Mouse (Mus musculus) right cerebral cortex, adult 2 months (tissue): ENCODE measurements around the gene Olfr1217.
"Not testable (repeated sequence)": the region's sequence is repeated elsewhere in the genome, so short reads cannot be mapped to it uniquely, and the experiment has no call there.

Source experiments
- DNase-seq, 2 experiments: peaks; one replicate each; pipeline ENCODE4 v3.0.0; 2021 to 2022; ENCODE audit warnings: low spot score in 2 of 2

Olfr1217 gene

DNA sequence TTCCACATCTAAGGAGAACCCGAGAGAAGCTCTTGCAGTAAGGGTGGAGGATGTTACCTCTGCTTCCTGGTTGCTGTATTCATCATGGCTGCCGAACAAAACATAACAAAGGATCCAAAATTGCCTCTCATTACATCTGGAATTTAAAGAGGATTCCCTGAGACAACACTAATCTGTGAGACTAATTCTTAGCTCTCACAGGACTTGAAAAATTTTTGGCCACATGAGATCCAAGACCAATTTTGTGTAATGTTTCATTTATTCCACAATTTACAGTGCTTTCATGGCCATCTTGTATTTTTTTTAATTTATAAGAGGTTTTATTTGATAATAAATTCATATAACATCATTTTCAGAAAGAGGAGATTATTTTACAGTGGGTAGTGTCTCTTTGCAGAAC is at the start of gene Olfr1217:
Gene Olfr1217, minus strand, starts transcription at position 101 of the 400 bp plus-strand sequence.
- DNase-seq = no peak

DNA sequence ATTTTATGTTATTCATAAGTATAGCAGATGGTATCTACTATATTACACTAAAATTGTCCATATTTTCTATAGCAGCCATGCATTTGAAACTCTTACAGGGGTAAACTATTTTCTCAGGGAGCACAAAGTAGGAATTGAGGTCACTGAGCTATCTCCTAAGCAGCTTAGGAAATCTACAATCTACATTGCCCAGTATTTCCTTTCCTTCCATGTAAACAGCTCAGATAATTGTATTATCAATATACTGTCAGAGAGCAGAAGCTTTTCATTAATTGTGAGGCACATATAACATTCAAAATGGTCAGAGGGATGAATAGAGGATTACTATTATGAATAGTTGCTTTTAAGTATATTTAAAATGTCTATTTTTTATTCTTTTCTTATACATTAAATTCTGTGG is 49.6 kb upstream of the Olfr1217 start:
- no peak for DNase-seq

GRCm38 (mm10) chr2:89061087-89061486 is 29.2 kb upstream of the Olfr1217 start, which contains the start of gene Olfr1218:
Olfr1218 (minus strand) TSS chr2:89061187.
- no peak for DNase-seq

DNA sequence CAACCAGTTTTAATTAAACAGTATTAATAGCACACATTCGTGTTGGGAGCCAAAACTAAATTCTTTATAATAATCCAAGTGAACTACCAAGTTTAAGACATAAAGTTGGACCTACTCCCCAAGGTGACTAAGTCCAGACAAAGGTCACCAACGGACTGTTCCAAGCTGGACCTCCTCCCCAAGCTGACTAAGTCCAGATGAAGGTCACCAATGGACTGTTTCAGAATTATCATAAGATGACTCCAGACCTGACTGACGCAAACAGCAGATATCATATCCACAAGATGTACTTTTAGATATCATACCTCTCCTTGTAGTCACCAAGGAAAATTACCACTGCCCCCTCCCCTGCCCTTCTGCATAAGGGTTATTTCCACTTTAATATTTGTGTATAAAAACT is 10.4 kb downstream of the Olfr1217 start:
- DNase-seq = not testable (repeated sequence)

- DNase-seq = no peak
Observed at GRCm38 (mm10) chr2:89018240-89018639, 13.6 kb downstream of the Olfr1217 start, which contains the start of gene Olfr1216. Olfr1216 (minus strand) TSS chr2:89018340.

GRCm38 (mm10) chr2:89006873-89007272 is 25.0 kb downstream of the Olfr1217 start, which contains the start of gene Olfr1215:
Olfr1215 (minus strand) TSS chr2:89006973.
- no peak for DNase-seq

DNA sequence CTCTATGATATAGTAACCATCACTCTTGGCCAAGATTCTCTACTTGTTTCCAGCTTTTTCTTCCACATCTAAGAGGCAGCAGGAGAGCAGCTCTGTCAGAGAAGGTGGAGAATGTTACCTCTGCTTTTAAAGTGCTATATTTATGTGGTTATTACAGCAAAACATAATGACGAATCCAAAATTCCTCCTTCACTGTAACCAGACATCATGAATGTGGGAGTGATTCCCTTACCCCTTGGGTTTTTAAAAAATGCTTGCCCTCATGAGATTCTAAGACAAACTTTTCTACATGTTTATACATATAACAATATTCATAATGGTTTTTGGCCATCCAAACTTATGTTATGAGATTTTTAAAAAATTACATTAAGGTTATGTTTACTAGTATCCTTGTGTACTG is 39.3 kb downstream of the Olfr1217 start, which contains the start of gene Olfr1214:
Gene Olfr1214, minus strand, starts transcription at position 101 of the 400 bp plus-strand sequence.
- no peak for DNase-seq

DNA sequence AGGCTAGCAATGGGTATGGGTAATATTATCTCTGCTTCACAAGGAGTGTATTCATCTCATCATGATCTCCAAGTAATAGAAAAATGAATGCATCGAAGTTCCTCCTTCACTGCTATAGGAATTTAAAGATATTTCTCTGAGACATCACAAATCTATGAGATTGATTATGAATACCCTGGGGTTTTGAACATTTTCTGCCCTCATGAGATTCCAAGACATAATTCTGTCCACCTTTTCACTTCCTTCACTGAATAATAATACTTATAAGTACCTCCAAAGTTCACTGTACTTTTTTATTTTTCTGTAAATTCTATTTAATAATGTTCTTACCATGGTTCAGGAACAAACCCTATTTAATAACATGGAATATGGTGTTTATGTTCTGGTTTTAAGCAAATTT is 51.7 kb downstream of the Olfr1217 start, which contains the start of gene Gm13762:
Gene Gm13762, minus strand, starts transcription at position 101 of the 400 bp plus-strand sequence.
- DNase-seq = no peak
